8 mouse cellular contexts compared by ENCODE assay signal in the genomic region with DNA sequence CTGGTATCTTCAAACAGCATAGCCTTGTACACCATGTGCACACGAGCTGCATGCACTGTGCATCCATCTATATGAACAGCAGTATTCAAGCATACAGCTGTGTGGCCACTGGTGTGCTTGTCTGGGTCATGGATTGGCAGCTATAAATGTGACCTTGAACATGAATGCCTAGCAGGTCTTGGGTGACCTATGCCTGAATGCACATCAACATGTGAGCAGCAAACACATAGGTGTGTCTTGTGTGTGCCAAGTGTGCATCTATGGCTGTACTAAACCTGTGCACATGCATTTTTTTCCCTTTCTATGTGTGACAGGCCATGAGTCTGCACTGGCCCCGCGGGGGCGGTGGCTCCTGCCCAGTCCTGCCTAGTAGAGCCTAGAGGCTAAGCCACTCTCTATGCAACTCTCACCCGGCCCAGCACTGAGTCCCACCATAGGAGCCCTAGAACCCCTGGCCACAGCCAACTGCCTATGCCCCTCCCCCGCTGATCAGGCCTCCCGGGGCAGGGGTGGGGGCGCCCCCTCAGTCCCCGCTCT. TPM values are rescaled to one million over a fixed set of nuclear protein-coding genes. Genes with fewer than 3 reads are reported as not detected.
DNase-seq lines count a peak whose midpoint lies in the region; ATAC-seq lines count a peak whose summit lies in the region.

No protein-coding gene starts in this region.

- peak overlapping the region; percentile 81 for H3K9ac ChIP-seq in kidney, embryonic 14.5 days (ENCODE audit: low read depth, low read length)
- peak overlapping the region; percentile 86 for H3K9ac ChIP-seq in forebrain, embryonic 12.5 days
- peak overlapping the region; percentile 89 for H3K9ac ChIP-seq in limb, embryonic 11.5 days (ENCODE audit: low read length)
- peak overlapping the region; percentile 80 for H3K9ac ChIP-seq in neural tube, embryonic 11.5 days (ENCODE audit: low read length)

- no peaks in the 10 kb centered on the region for H3K27me3 ChIP-seq in kidney, embryonic 14.5 days (ENCODE audit: control insufficient read depth, insufficient read depth, low read length)
- 0 out of 2 replicates have a peak, but pooled peaks cover 4% of the 10 kb centered on the region for H3K27me3 ChIP-seq in forebrain, embryonic 12.5 days
- H3K27me3 ChIP-seq in limb, embryonic 11.5 days (ENCODE audit: control insufficient read depth, insufficient read depth, low read length) = no peaks in the 10 kb centered on the region
- no peaks in the 10 kb centered on the region for H3K27me3 ChIP-seq in neural tube, embryonic 11.5 days (ENCODE audit: control insufficient read depth, insufficient read depth, low read length)

- no peak for DNase-seq in kidney, postnatal 14 days
- DNase-seq in limb, embryonic 11.5 days (ENCODE audit: low spot score) = no peak
- DNase-seq in neural tube, embryonic 11.5 days (ENCODE audit: low spot score) = no peak
- no peak for DNase-seq in urinary bladder, adult 2 months (ENCODE audit: low spot score)
- DNase-seq in adrenal gland, postnatal 14 days = no peak
- no peak for DNase-seq in thymus, postnatal 4 days

- peak overlapping the region; percentile 81 for H3K4me2 ChIP-seq in kidney, embryonic 14.5 days (replicated peaks; ENCODE audit: low read depth, low read length)
- H3K4me2 ChIP-seq in forebrain, embryonic 12.5 days = peak overlapping the region; percentile 77
- H3K4me2 ChIP-seq in limb, embryonic 11.5 days (ENCODE audit: low read depth, severe bottlenecking) = peak overlapping the region; percentile 67
- H3K4me2 ChIP-seq in neural tube, embryonic 11.5 days (ENCODE audit: low read depth) = peak overlapping the region; percentile 66

- H3K36me3 ChIP-seq in kidney, embryonic 14.5 days (ENCODE audit: control insufficient read depth, insufficient read depth, low read length) = no peaks in the 10 kb centered on the region
- 0 out of 2 replicates have a peak, but pooled peaks cover 5% of the 10 kb centered on the region for H3K36me3 ChIP-seq in forebrain, embryonic 12.5 days (replicated peaks)
- no peaks in the 10 kb centered on the region for H3K36me3 ChIP-seq in limb, embryonic 11.5 days (ENCODE audit: control insufficient read depth, insufficient read depth, low read length)
- H3K36me3 ChIP-seq in neural tube, embryonic 11.5 days (ENCODE audit: control insufficient read depth, insufficient read depth, low read length) = no peaks in the 10 kb centered on the region

- no peaks in the 10 kb centered on the region for H3K9me3 ChIP-seq in kidney, embryonic 14.5 days (ENCODE audit: control insufficient read depth, low read length)
- no peaks in the 10 kb centered on the region for H3K9me3 ChIP-seq in forebrain, embryonic 12.5 days
- no peaks in the 10 kb centered on the region for H3K9me3 ChIP-seq in limb, embryonic 11.5 days (ENCODE audit: control insufficient read depth, low read length)
- H3K9me3 ChIP-seq in neural tube, embryonic 11.5 days (ENCODE audit: control insufficient read depth, low read length) = no peaks in the 10 kb centered on the region

- ATAC-seq in kidney, embryonic 14.5 days (ENCODE audit: low FRiP score, low TSS enrichment) = peak; percentile 69
- peak; percentile 78 for ATAC-seq in forebrain, embryonic 12.5 days (ENCODE audit: low FRiP score)
- peak; percentile 53 for ATAC-seq in limb, embryonic 11.5 days (ENCODE audit: insufficient number of reproducible peaks, low FRiP score, low TSS enrichment, low read depth)
- peak; percentile 83 for ATAC-seq in neural tube, embryonic 11.5 days (ENCODE audit: insufficient read depth, low FRiP score, low TSS enrichment)

- WGBS in kidney, embryonic 14.5 days = 7% methylated on average over 9 of the region's 9 CpGs
- 3% methylated on average over 8 of the region's 9 CpGs for WGBS in forebrain, embryonic 12.5 days
- 5% methylated on average over 9 of the region's 9 CpGs for whole genome bisulfite sequencing in limb, embryonic 11.5 days
- WGBS in neural tube, embryonic 11.5 days = 4% methylated on average over 9 of the region's 9 CpGs

- peaks cover 33% of the 10 kb centered on the region for H3K4me1 ChIP-seq in kidney, embryonic 14.5 days (ENCODE audit: control insufficient read depth, insufficient read depth, low read length)
- H3K4me1 ChIP-seq in forebrain, embryonic 12.5 days = peaks cover 62% of the 10 kb centered on the region
- H3K4me1 ChIP-seq in limb, embryonic 11.5 days (ENCODE audit: control insufficient read depth, insufficient read depth, low read length) = peaks cover 25% of the 10 kb centered on the region
- H3K4me1 ChIP-seq in neural tube, embryonic 11.5 days (ENCODE audit: control insufficient read depth, insufficient read depth, low read length) = peaks cover 29% of the 10 kb centered on the region

- peak overlapping the region; percentile 92 for H3K27ac ChIP-seq in kidney, embryonic 14.5 days (ENCODE audit: low read depth, low read length)
- H3K27ac ChIP-seq in forebrain, embryonic 12.5 days = peak overlapping the region; percentile 93
- H3K27ac ChIP-seq in limb, embryonic 11.5 days (replicated peaks; ENCODE audit: low read depth, low read length) = peak overlapping the region; percentile 91
- H3K27ac ChIP-seq in neural tube, embryonic 11.5 days (ENCODE audit: low read depth, low read length) = peak overlapping the region; percentile 82

- H3K4me3 ChIP-seq in kidney, embryonic 14.5 days (ENCODE audit: low read length) = peak overlapping the region; percentile 72
- H3K4me3 ChIP-seq in forebrain, embryonic 12.5 days (replicated peaks) = peak overlapping the region; percentile 60
- H3K4me3 ChIP-seq in limb, embryonic 11.5 days (ENCODE audit: low read depth, low read length) = peak overlapping the region; percentile 88
- H3K4me3 ChIP-seq in neural tube, embryonic 11.5 days (ENCODE audit: low read depth, low read length) = peak overlapping the region; percentile 69

RNA-seq across cellular contexts. Expression of gene Notch3, which starts 1.3 kb away (rescaled TPM):
- polyA plus RNA-seq in kidney, embryonic 14.5 days (2014; fragmentation: Nextera tagmentation; extraction: Ambion mirVana) = 15.9 and 16.9 TPM in 2 replicates
- polyA plus RNA-seq in forebrain, embryonic 12.5 days (2016; fragmentation: Nextera tagmentation; extraction: Ambion mirVana) = 21.4 and 24.4 TPM in 2 replicates
- polyA plus RNA-seq in limb, embryonic 11.5 days (2014; fragmentation: Nextera tagmentation; extraction: Ambion mirVana) = 23.5 and 26.0 TPM in 2 replicates
- 19.1 and 19.8 TPM in 2 replicates for polyA plus RNA-seq in neural tube, embryonic 11.5 days (2014; fragmentation: Nextera tagmentation; extraction: Ambion mirVana)
- 16.1 and 21.5 TPM in 2 replicates for polyA plus RNA-seq in urinary bladder, adult 2 months (2012; rRNA removed)
- 22.9 and 26.2 TPM in 2 replicates for total RNA-seq in adrenal gland, postnatal 14 days (2021)

RNA-seq across cellular contexts. Expression of gene Ephx3, which starts 24.0 kb away (rescaled TPM):
- 0.10 TPM in 1 of 2 replicates, not detected in the other for polyA plus RNA-seq in kidney, embryonic 14.5 days (2014; fragmentation: Nextera tagmentation; extraction: Ambion mirVana)
- 0.15 TPM in 1 of 2 replicates, not detected in the other for polyA plus RNA-seq in forebrain, embryonic 12.5 days (2016; fragmentation: Nextera tagmentation; extraction: Ambion mirVana)
- polyA plus RNA-seq in limb, embryonic 11.5 days (2014; fragmentation: Nextera tagmentation; extraction: Ambion mirVana) = 0.16 TPM in 1 of 2 replicates, not detected in the other
- polyA plus RNA-seq in neural tube, embryonic 11.5 days (2014; fragmentation: Nextera tagmentation; extraction: Ambion mirVana) = not detected in 2 replicates
- 3.6 and 4.4 TPM in 2 replicates for polyA plus RNA-seq in urinary bladder, adult 2 months (2012; rRNA removed)
- 0.22 and 0.30 TPM in 2 replicates for total RNA-seq in adrenal gland, postnatal 14 days (2021)
